Mouse (Mus musculus) heart, embryonic 15.5 days (tissue): ENCODE results near the gene Ehd4. TPM values are rescaled to one million over a fixed set of nuclear protein-coding genes. Genes with fewer than 3 reads are reported as not detected.

Experiments used
- ATAC-seq: fragments of 200-750 bp; cut with Nextera tagmentation; replicated peaks from 2 replicates; pipeline ENCODE4 v1.8.0; 2017; ENCODE audit warnings: low read depth, moderate TSS enrichment; ENCODE audit not compliant: insufficient number of reproducible peaks, insufficient read depth, low FRiP score
- H3K27ac ChIP-seq: fragments of 300-500 bp; sonication (generic); 2 replicates; pipeline ENCODE4 v1.5.1; 2015; ENCODE audit warnings: mild to moderate bottlenecking, inconsistent platforms
- H3K27me3 ChIP-seq: fragments of 300-500 bp; sonication (generic); 2 replicates; pipeline ENCODE4 v1.6.1; 2015; ENCODE audit warnings: inconsistent platforms
- H3K36me3 ChIP-seq: fragments of 300-500 bp; sonication (generic); 2 replicates; pipeline ENCODE4 v1.6.1; 2015; ENCODE audit warnings: mild to moderate bottlenecking, inconsistent platforms
- H3K4me1 ChIP-seq: fragments of 300-500 bp; sonication (generic); replicated peaks from 2 replicates; pipeline ENCODE4 v1.6.1; 2015; ENCODE audit warnings: inconsistent platforms
- H3K4me2 ChIP-seq: fragments of 300-500 bp; sonication (generic); 2 replicates; pipeline ENCODE4 v1.6.1; 2015; ENCODE audit warnings: inconsistent platforms, mild to moderate bottlenecking, moderate library complexity
- H3K4me3 ChIP-seq: fragments of 300-500 bp; sonication (generic); 2 replicates; pipeline ENCODE4 v1.5.1; 2015; ENCODE audit warnings: mild to moderate bottlenecking, inconsistent platforms
- H3K9ac ChIP-seq: fragments of 300-500 bp; sonication (generic); 2 replicates; pipeline ENCODE4 v1.6.1; 2015; ENCODE audit warnings: mild to moderate bottlenecking, inconsistent platforms
- H3K9me3 ChIP-seq: fragments of 300-500 bp; sonication (generic); replicated peaks from 2 replicates; pipeline ENCODE4 v1.6.1; 2016; ENCODE audit warnings: inconsistent platforms
- WGBS: fragments of 180-500 bp; shearing (Covaris S2); methylation state at CpG from one replicate; pipeline ENCODE4 v1.1.7; 2015; ENCODE audit warnings: mixed read lengths; 5-methylcytosine and 5-hydroxymethylcytosine counted together
- polyA plus RNA-seq: library from polyadenylated mRNA; unstranded; fragments of >200 nt; fragmentation: Nextera tagmentation; extraction: Ambion mirVana; gene quantifications from 2 replicates; pipeline ENCODE4 v1.2.1, GENCODE M21; 2015

Ehd4 gene
- polyA plus RNA-seq, 1 experiment from 2014 or later = 188 TPM

DNA sequence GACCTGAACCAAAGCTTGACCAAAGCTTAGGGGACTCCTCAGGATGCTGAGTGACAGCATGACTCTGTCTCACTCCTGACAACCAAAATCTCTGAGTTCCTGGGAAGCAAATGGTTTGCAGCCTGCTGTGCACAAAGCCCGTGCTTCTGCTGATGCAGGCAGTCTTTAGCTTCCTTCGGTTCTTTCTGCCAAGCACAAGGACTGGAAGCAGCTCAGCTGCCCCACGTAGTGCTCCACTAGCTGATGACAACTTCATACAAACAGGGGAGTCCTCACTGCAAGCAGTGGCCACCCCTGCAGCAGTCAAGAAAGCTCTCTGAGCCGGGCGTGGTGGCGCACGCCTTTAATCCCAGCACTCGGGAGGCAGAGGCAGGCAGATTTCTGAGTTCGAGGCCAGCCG is 11.1 kb upstream of the Ehd4 start:
- Histone ChIP-seq H3K36me3 (no peaks in the 10 kb centered on the region), H3K9ac (no peak overlapping the region), H3K27me3 (no peaks in the 10 kb centered on the region), H3K4me2 (no peak overlapping the region), H3K27ac (no peak overlapping the region), H3K4me1 (no peaks in the 10 kb centered on the region; the same call in 1 of the 2 replicates), H3K9me3 (no peaks in the 10 kb centered on the region), H3K4me3 (no peak overlapping the region)
- WGBS = 79% methylated on average over 10 of the region's 10 CpGs
- no peak for ATAC-seq

- Histone ChIP-seq H3K4me3 (no peak overlapping the region), H3K36me3 (no peaks in the 10 kb centered on the region), H3K27ac (no peak overlapping the region), H3K4me2 (no peak overlapping the region), H3K9ac (no peak overlapping the region), H3K4me1 (peaks cover 5% of the 10 kb centered on the region), H3K27me3 (no peaks in the 10 kb centered on the region), H3K9me3 (no peaks in the 10 kb centered on the region)
- no peak for ATAC-seq
- 84% methylated on average over 2 of the region's 2 CpGs for WGBS
Measured at GRCm38 (mm10) chr2:120159434-120159833, 5.0 kb upstream of the Ehd4 start.

GRCm38 (mm10) chr2:120158846-120159245 is 4.4 kb upstream of the Ehd4 start:
- Histone ChIP-seq H3K27me3 (no peaks in the 10 kb centered on the region), H3K36me3 (no peaks in the 10 kb centered on the region), H3K9ac (no peak overlapping the region), H3K4me3 (no peak overlapping the region), H3K4me2 (no peak overlapping the region), H3K9me3 (no peaks in the 10 kb centered on the region), H3K27ac (no peak overlapping the region), H3K4me1 (peaks cover 5% of the 10 kb centered on the region)
- no peak for ATAC-seq
- 56% methylated on average over 1 of the region's 1 CpGs for WGBS

DNA sequence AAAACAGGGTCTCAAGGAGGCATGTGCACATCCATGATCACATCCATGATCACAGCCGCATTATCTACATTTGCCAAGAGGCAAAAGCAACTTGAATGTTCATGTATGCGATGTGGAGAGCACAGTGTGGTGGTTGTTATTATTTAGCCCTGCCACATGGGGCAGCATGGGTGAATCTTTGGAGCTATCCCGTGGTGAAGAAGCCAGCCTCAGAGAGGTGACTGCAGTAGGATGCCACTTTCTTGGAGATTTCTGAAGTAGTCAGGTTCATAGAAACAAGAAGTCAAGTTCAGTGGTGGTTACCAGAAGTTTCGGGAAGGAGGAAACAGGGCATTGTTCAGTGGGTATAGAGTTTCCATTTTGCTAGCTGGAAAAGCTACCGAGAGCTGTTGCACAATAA is 3.6 kb upstream of the Ehd4 start:
- Histone ChIP-seq H3K9me3 (no peaks in the 10 kb centered on the region), H3K4me1 (peaks cover 5% of the 10 kb centered on the region), H3K27me3 (no peaks in the 10 kb centered on the region), H3K9ac (no peak overlapping the region), H3K36me3 (no peaks in the 10 kb centered on the region), H3K4me2 (no peak overlapping the region), H3K4me3 (no peak overlapping the region), H3K27ac (no peak overlapping the region)
- WGBS = 59% methylated on average over 5 of the region's 5 CpGs
- no peak for ATAC-seq

DNA sequence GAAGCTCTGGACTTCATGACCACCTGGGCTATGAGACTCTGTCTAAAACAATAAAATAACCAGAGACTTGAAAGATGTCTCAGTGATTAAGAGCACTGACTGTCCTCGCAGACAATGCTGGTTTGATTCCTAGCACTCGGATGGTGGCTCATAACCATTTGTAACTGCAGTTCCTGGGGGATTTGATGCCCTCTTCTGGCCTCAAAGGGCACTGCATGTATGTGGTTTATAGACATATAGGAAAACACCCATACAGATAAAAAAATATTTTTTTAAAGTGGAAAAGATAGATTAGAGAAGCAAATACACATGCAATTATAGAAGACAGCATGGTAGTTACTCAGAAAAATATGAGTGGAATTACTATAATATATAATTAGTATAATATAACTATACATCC is 3.2 kb upstream of the Ehd4 start:
- Histone ChIP-seq H3K36me3 (no peaks in the 10 kb centered on the region), H3K4me1 (peaks cover 5% of the 10 kb centered on the region), H3K27me3 (no peaks in the 10 kb centered on the region), H3K4me3 (no peak overlapping the region), H3K9ac (no peak overlapping the region), H3K27ac (no peak overlapping the region), H3K4me2 (no peak overlapping the region), H3K9me3 (no peaks in the 10 kb centered on the region)
- WGBS = 73% methylated on average over 2 of the region's 2 CpGs
- no peak for ATAC-seq

GRCm38 (mm10) chr2:120153586-120154360 is 633 bp downstream of the Ehd4 start:
- H3K9me3 ChIP-seq = no peaks in the 10 kb centered on the region
- peak overlapping the region; percentile 92 for H3K4me3 ChIP-seq
- 2% methylated on average over 38 of the region's 38 CpGs for WGBS
- peak overlapping the region; percentile 88 for H3K9ac ChIP-seq
- ATAC-seq = peak; percentile 36
- H3K36me3 ChIP-seq = peaks cover 9% of the 10 kb centered on the region; the same call in 1 of the 2 replicates
- H3K27me3 ChIP-seq = no peaks in the 10 kb centered on the region
- peak overlapping the region; percentile 88 for H3K4me2 ChIP-seq
- H3K4me1 ChIP-seq = peaks cover 19% of the 10 kb centered on the region
- H3K27ac ChIP-seq = peak overlapping the region; percentile 90

- H3K27ac ChIP-seq = peak overlapping the region; percentile 10; the same call in 1 of the 2 replicates
- peaks cover 36% of the 10 kb centered on the region for H3K4me1 ChIP-seq
- H3K36me3 ChIP-seq = peaks cover 9% of the 10 kb centered on the region; the same call in 1 of the 2 replicates
- WGBS = 80% methylated on average over 3 of the region's 3 CpGs
- H3K4me2 ChIP-seq = no peak overlapping the region
- H3K4me3 ChIP-seq = no peak overlapping the region
- ATAC-seq = no peak
- H3K9ac ChIP-seq = no peak overlapping the region
- no peaks in the 10 kb centered on the region for H3K27me3 ChIP-seq
- H3K9me3 ChIP-seq = no peaks in the 10 kb centered on the region
Measured at GRCm38 (mm10) chr2:120150571-120150970, 3.8 kb downstream of the Ehd4 start.

DNA sequence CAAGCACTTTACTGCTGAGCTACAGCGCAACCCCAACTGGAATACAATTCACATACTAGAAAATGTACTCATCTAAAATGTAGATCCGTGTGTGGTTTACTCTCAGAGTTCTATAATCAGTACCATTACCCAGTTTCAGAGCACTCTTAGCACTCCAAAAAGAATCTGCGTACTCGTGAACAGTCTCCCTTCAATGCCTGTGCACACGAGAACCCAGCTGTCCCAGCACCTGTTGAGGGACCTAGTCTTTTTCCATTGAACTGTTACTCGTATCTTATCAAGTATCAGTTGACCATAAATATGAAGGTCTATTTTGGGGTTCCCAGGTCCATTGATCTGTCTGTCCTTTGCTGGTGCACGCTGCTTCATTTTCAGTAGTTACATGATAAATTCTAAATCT is 4.8 kb downstream of the Ehd4 start:
- no peaks in the 10 kb centered on the region for H3K9me3 ChIP-seq
- 0 out of 2 replicates have a peak overlapping the region, but pooled peaks have one; percentile 20 for H3K27ac ChIP-seq

DNA sequence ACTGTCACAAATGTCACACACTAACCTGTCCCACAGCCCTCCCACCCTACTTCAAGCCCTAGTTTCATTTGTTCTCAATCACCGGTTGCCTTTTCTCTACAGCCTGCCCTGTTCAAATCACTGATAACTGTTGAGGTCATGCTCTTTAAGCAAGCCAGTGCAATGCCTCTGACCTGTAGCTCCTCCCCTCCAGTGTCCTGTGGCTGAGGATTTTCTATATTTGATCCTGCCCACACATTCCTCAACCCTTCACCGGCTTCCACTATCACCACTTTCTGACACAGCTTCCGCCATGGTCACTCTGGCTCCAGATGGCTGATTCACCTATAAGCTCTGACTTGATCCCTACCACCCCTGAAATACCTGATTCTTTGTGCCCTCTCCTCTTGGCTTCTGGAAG is 6.4 kb downstream of the Ehd4 start:
- Histone ChIP-seq H3K27me3 (no peaks in the 10 kb centered on the region), H3K9ac (no peak overlapping the region), H3K36me3 (peaks cover 9% of the 10 kb centered on the region; the same call in 1 of the 2 replicates), H3K4me1 (peaks cover 34% of the 10 kb centered on the region), H3K9me3 (no peaks in the 10 kb centered on the region), H3K27ac (peak overlapping the region; percentile 75), H3K4me2 (peak overlapping the region; percentile 15), H3K4me3 (no peak overlapping the region)
- WGBS = 27% methylated on average over 3 of the region's 3 CpGs
- ATAC-seq = peak; percentile 85; the same call in 1 of the 2 replicates

More for the DNA sequence above, 4.8 kb downstream of the Ehd4 start:
- Histone ChIP-seq H3K9ac (0 out of 2 replicates have a peak overlapping the region, but pooled peaks have one; percentile 21), H3K27me3 (no peaks in the 10 kb centered on the region), H3K36me3 (peaks cover 9% of the 10 kb centered on the region; the same call in 1 of the 2 replicates), H3K4me3 (no peak overlapping the region), H3K4me2 (no peak overlapping the region), H3K4me1 (peaks cover 32% of the 10 kb centered on the region)
- ATAC-seq = no peak
- WGBS = 81% methylated on average over 7 of the region's 7 CpGs

DNA sequence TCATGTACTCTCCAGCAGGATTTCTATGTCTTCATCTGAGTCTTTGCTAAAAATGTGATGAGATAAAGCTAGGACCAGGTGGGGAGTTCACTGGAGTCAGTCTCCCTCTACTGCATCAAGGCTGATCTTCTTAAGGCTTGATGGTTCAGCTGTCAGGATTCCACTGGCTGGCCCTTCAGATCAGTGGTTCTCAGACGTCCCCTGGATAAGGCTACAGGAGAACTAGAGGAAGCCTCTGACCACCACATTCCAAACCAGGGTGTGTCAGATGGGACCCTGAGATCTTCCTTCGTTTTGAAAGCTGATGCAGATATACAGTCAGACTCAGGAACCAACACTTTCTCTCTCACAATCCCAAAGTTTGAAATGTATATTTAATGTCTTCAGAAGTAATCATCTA is 7.0 kb downstream of the Ehd4 start:
- Histone ChIP-seq H3K4me1 (peaks cover 34% of the 10 kb centered on the region), H3K4me2 (no peak overlapping the region), H3K4me3 (no peak overlapping the region), H3K36me3 (peaks cover 9% of the 10 kb centered on the region; the same call in 1 of the 2 replicates), H3K9ac (no peak overlapping the region), H3K9me3 (no peaks in the 10 kb centered on the region), H3K27ac (peak overlapping the region; percentile 75), H3K27me3 (no peaks in the 10 kb centered on the region)
- 25% methylated on average over 2 of the region's 2 CpGs for whole genome bisulfite sequencing
- ATAC-seq = no peak

DNA sequence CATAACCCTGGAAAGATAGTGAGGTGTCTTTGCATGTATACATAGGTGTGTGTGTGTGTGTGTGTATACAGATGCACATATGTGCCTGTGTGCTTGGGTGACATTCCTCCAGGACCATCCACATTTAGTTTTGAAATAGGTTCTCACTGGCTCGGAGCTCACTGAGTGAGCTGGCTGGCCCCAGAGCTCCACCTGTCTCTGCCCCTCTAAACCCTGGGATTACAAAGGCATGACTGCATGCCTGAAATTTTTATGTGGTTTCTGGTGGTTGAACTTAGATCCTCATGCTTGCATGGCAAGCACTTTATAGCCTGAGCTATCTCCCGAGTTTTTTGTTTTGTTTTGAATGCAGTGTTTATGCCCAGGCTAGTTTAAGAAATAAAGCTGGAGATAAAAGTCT is 7.9 kb downstream of the Ehd4 start:
- ATAC-seq = no peak
- peak overlapping the region; percentile 75 for H3K27ac ChIP-seq
- H3K36me3 ChIP-seq = peaks cover 5% of the 10 kb centered on the region; the same call in 1 of the 2 replicates
- 44% methylated on average over 2 of the region's 2 CpGs for WGBS
- H3K4me2 ChIP-seq = no peak overlapping the region
- H3K27me3 ChIP-seq = no peaks in the 10 kb centered on the region
- peaks cover 29% of the 10 kb centered on the region for H3K4me1 ChIP-seq
- no peaks in the 10 kb centered on the region for H3K9me3 ChIP-seq
- no peak overlapping the region for H3K4me3 ChIP-seq
- no peak overlapping the region for H3K9ac ChIP-seq

DNA sequence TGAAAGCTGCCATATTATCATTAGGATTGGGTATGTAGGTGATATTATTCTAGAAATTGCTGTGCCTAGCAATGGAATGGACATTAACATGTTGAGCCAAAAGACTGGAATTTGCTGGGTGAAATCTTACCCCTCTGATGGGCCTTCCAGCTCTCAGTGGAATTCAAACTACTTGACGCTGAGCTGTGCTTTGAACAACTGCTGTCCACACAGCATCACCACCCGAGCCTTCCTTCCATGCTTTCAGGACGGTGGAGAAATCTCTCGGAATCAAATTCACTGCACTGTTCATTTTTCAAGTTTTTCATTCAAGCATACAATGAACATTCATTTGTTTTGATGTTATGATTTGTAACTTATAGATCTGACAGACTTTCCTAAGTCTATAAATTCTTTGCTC is 10.0 kb downstream of the Ehd4 start:
- H3K27ac ChIP-seq = peak overlapping the region; percentile 12; the same call in 1 of the 2 replicates
- no peak overlapping the region for H3K9ac ChIP-seq
- no peak overlapping the region for H3K4me2 ChIP-seq
- no peak overlapping the region for H3K4me3 ChIP-seq
- H3K36me3 ChIP-seq = no peaks in the 10 kb centered on the region
- no peaks in the 10 kb centered on the region for H3K27me3 ChIP-seq
- no peaks in the 10 kb centered on the region for H3K9me3 ChIP-seq
- ATAC-seq = no peak
- peaks cover 42% of the 10 kb centered on the region for H3K4me1 ChIP-seq
- 72% methylated on average over 4 of the region's 4 CpGs for WGBS
